Mouse (Mus musculus) small intestine, adult 2 months (tissue): ENCODE results near the gene Pdzph1.

ENCODE experiments used
- CTCF ChIP-seq: fragments of 200-500 bp; IDR thresholded peaks from 2 replicates; pipeline ENCODE4 v1.5.1; 2012; ENCODE audit warnings: low read depth, mild to moderate bottlenecking, control low read depth, inconsistent platforms, low read length, moderate library complexity, mixed read lengths; ENCODE audit not compliant: insufficient replicate concordance, insufficient read length; ENCODE audit errors: extremely low read depth
- POLR2A ChIP-seq: fragments of 200-500 bp; IDR thresholded peaks from 2 replicates; pipeline ENCODE4 v1.6.1; 2012; ENCODE audit warnings: low read depth, mild to moderate bottlenecking, control low read depth, inconsistent platforms, low read length, moderate library complexity

GRCm38 (mm10) chr17:59039754-59040153 lies 48.6 kb upstream of the Pdzph1 start:
- TF ChIP-seq CTCF (no peak), POLR2A (no peak)
